Mouse (Mus musculus) hindbrain, embryonic 13.5 days (tissue): Measurements from ENCODE around the gene Ybx1. TPM values are rescaled to one million over a fixed set of nuclear protein-coding genes. Genes with fewer than 3 reads are reported as not detected.

Source experiments
- ATAC-seq: fragments of 200-750 bp; cut with Nextera tagmentation; 2 replicates; pipeline ENCODE4 v1.8.0; 2017; ENCODE audit warnings: moderate TSS enrichment; ENCODE audit not compliant: low FRiP score
- H3K27ac ChIP-seq: fragments of 300-500 bp; sonication (generic); 2 replicates; pipeline ENCODE4 v1.5.1; 2015; ENCODE audit warnings: inconsistent platforms, mild to moderate bottlenecking, moderate library complexity
- H3K27me3 ChIP-seq: fragments of 300-500 bp; sonication (generic); 2 replicates; pipeline ENCODE4 v1.6.1; 2015; ENCODE audit warnings: mild to moderate bottlenecking, inconsistent platforms
- H3K36me3 ChIP-seq: fragments of 300-500 bp; sonication (generic); 2 replicates; pipeline ENCODE4 v1.6.1; 2015; ENCODE audit warnings: mild to moderate bottlenecking, inconsistent platforms
- H3K4me1 ChIP-seq: fragments of 300-500 bp; sonication (generic); replicated peaks from 2 replicates; pipeline ENCODE4 v1.6.1; 2015; ENCODE audit warnings: inconsistent platforms
- H3K4me2 ChIP-seq: fragments of 300-500 bp; sonication (generic); 2 replicates; pipeline ENCODE4 v1.6.1; 2015; ENCODE audit warnings: inconsistent platforms, mild to moderate bottlenecking, moderate library complexity
- H3K4me3 ChIP-seq: fragments of 300-500 bp; sonication (generic); 2 replicates; pipeline ENCODE4 v1.5.1; 2015; ENCODE audit warnings: mild to moderate bottlenecking, inconsistent platforms
- H3K9ac ChIP-seq: fragments of 300-500 bp; sonication (generic); 2 replicates; pipeline ENCODE4 v1.6.1; 2015; ENCODE audit warnings: mild to moderate bottlenecking, inconsistent platforms
- H3K9me3 ChIP-seq: fragments of 300-500 bp; sonication (generic); 2 replicates; pipeline ENCODE4 v1.6.1; 2016; ENCODE audit warnings: inconsistent platforms
- WGBS: fragments of 180-500 bp; shearing (Covaris S2); methylation state at CpG from one replicate; pipeline ENCODE4 v1.1.7; 2015; 5-methylcytosine and 5-hydroxymethylcytosine counted together
- polyA plus RNA-seq: library from polyadenylated mRNA; unstranded; fragments of >200 nt; fragmentation: Nextera tagmentation; extraction: Ambion mirVana; gene quantifications from 2 replicates; pipeline ENCODE4 v1.2.1, GENCODE M21; 2015

Ybx1 gene
- polyA plus RNA-seq, result 817 and 857 TPM in 2 replicates

- no peaks in the 10 kb centered on the region; the same call in 1 of the 2 replicates for H3K36me3 ChIP-seq
- H3K4me3 ChIP-seq, result peak within 1 kb of the TSS; percentile 96
- H3K9me3 ChIP-seq, result no peaks in the 10 kb centered on the region
- peak within 1 kb of the TSS; percentile 96 for H3K27ac ChIP-seq
- H3K4me2 ChIP-seq, result peak within 1 kb of the TSS; percentile 83
- H3K9ac ChIP-seq, result peak within 1 kb of the TSS; percentile 92
- H3K4me1 ChIP-seq, result peaks cover 35% of the 10 kb centered on the region
- WGBS, result under 1% methylated on average over 61 of the region's 61 CpGs
- peak; percentile 99 for ATAC-seq
- no peaks in the 10 kb centered on the region for H3K27me3 ChIP-seq
Observed at GRCm38 (mm10) chr4:119294415-119295133, at the start of gene Ybx1. TSS of gene Ybx1 (minus strand) at chr4:119294604.

- peak overlapping the region; percentile 31 for H3K9ac ChIP-seq
- peak overlapping the region; percentile 80 for H3K27ac ChIP-seq
- H3K9me3 ChIP-seq, result no peaks in the 10 kb centered on the region
- no peaks in the 10 kb centered on the region for H3K27me3 ChIP-seq
- peak; percentile 95 for ATAC-seq
- H3K4me3 ChIP-seq, result peak overlapping the region; percentile 15; the same call in 1 of the 2 replicates
- H3K4me1 ChIP-seq, result peaks cover 18% of the 10 kb centered on the region
- H3K4me2 ChIP-seq, result peak overlapping the region; percentile 30
- WGBS, result 3% methylated on average over 10 of the region's 10 CpGs
- H3K36me3 ChIP-seq, result peaks cover 7% of the 10 kb centered on the region
Observed at GRCm38 (mm10) chr4:119338861-119339361, 44.5 kb upstream of the Ybx1 start.

GRCm38 (mm10) chr4:119338422-119338821 lies 44.0 kb upstream of the Ybx1 start:
- Histone ChIP-seq H3K27me3 (no peaks in the 10 kb centered on the region), H3K4me3 (peak overlapping the region; percentile 15), H3K4me2 (peak overlapping the region; percentile 30), H3K27ac (peak overlapping the region; percentile 80), H3K9me3 (no peaks in the 10 kb centered on the region), H3K4me1 (peaks cover 18% of the 10 kb centered on the region), H3K36me3 (peaks cover 5% of the 10 kb centered on the region; the same call in 1 of the 2 replicates), H3K9ac (peak overlapping the region; percentile 31)
- ATAC-seq, result peak; percentile 92
- WGBS, result 27% methylated on average over 4 of the region's 4 CpGs

GRCm38 (mm10) chr4:119333487-119333886 lies 39.1 kb upstream of the Ybx1 start:
- Histone ChIP-seq H3K27me3 (no peaks in the 10 kb centered on the region), H3K36me3 (peaks cover 5% of the 10 kb centered on the region), H3K4me2 (no peak overlapping the region), H3K9ac (no peak overlapping the region), H3K4me1 (peaks cover 11% of the 10 kb centered on the region), H3K4me3 (no peak overlapping the region), H3K27ac (no peak overlapping the region), H3K9me3 (no peaks in the 10 kb centered on the region)
- ATAC-seq, result no peak
- 91% methylated on average over 6 of the region's 6 CpGs for WGBS

- H3K4me3 ChIP-seq, result peak overlapping the region; percentile 78
- H3K27me3 ChIP-seq, result peaks cover 20% of the 10 kb centered on the region
- H3K4me2 ChIP-seq, result peak overlapping the region; percentile 89
- peaks cover 18% of the 10 kb centered on the region for H3K4me1 ChIP-seq
- ATAC-seq, result peak; percentile 78
- peak overlapping the region; percentile 89 for H3K27ac ChIP-seq
- 29% methylated on average over 10 of the region's 10 CpGs for WGBS
- H3K9ac ChIP-seq, result peak overlapping the region; percentile 76
- H3K36me3 ChIP-seq, result peaks cover 30% of the 10 kb centered on the region
- H3K9me3 ChIP-seq, result no peaks in the 10 kb centered on the region
Observed at GRCm38 (mm10) chr4:119320896-119321550, 26.6 kb upstream of the Ybx1 start.

GRCm38 (mm10) chr4:119320131-119320830 lies 25.9 kb upstream of the Ybx1 start, which contains the start of gene Ppih:
TSS of gene Ppih (minus strand) at chr4:119320546.
- WGBS, result under 1% methylated on average over 44 of the region's 44 CpGs
- Histone ChIP-seq H3K27ac (peak within 1 kb of the TSS; percentile 89), H3K27me3 (peaks cover 20% of the 10 kb centered on the region), H3K9me3 (no peaks in the 10 kb centered on the region), H3K4me1 (peaks cover 18% of the 10 kb centered on the region), H3K9ac (peak within 1 kb of the TSS; percentile 77), H3K4me3 (peak within 1 kb of the TSS; percentile 78), H3K4me2 (peak within 1 kb of the TSS; percentile 89), H3K36me3 (peaks cover 38% of the 10 kb centered on the region)
- peak; percentile 98 for ATAC-seq

- Histone ChIP-seq H3K4me1 (no peaks in the 10 kb centered on the region), H3K9me3 (no peaks in the 10 kb centered on the region), H3K27ac (no peak overlapping the region), H3K4me3 (no peak overlapping the region), H3K9ac (no peak overlapping the region), H3K36me3 (peaks cover 85% of the 10 kb centered on the region), H3K4me2 (no peak overlapping the region), H3K27me3 (no peaks in the 10 kb centered on the region)
- no peak for ATAC-seq
- WGBS, result 86% methylated on average over 1 of the region's 1 CpGs
Observed at GRCm38 (mm10) chr4:119313756-119314155, 19.4 kb upstream of the Ybx1 start.

- H3K27me3 ChIP-seq, result no peaks in the 10 kb centered on the region
- 73% methylated on average over 5 of the region's 5 CpGs for WGBS
Observed at GRCm38 (mm10) chr4:119305418-119305817, 11.0 kb upstream of the Ybx1 start.

GRCm38 (mm10) chr4:119303291-119303690 lies 8.9 kb upstream of the Ybx1 start:
- WGBS, result 95% methylated on average over 8 of the region's 8 CpGs
- no peak overlapping the region for H3K4me2 ChIP-seq
- no peaks in the 10 kb centered on the region for H3K9me3 ChIP-seq
- peaks cover 17% of the 10 kb centered on the region for H3K36me3 ChIP-seq
- H3K27ac ChIP-seq, result no peak overlapping the region
- no peak overlapping the region for H3K9ac ChIP-seq
- no peak for ATAC-seq
- no peak overlapping the region for H3K4me3 ChIP-seq
- no peaks in the 10 kb centered on the region for H3K27me3 ChIP-seq
- H3K4me1 ChIP-seq, result no peaks in the 10 kb centered on the region

More at GRCm38 (mm10) chr4:119305418-119305817, 11.0 kb upstream of the Ybx1 start:
- H3K4me1 ChIP-seq, result no peaks in the 10 kb centered on the region
- H3K9me3 ChIP-seq, result no peaks in the 10 kb centered on the region
- no peak overlapping the region for H3K27ac ChIP-seq
- no peak overlapping the region for H3K4me2 ChIP-seq
- no peak overlapping the region for H3K4me3 ChIP-seq
- H3K36me3 ChIP-seq, result peaks cover 31% of the 10 kb centered on the region
- H3K9ac ChIP-seq, result no peak overlapping the region
- no peak for ATAC-seq

- peaks cover 3% of the 10 kb centered on the region for H3K36me3 ChIP-seq
- no peak overlapping the region for H3K4me2 ChIP-seq
- H3K9ac ChIP-seq, result no peak overlapping the region
- ATAC-seq, result no peak
- H3K27ac ChIP-seq, result no peak overlapping the region
- 91% methylated on average over 3 of the region's 3 CpGs for WGBS
- H3K4me3 ChIP-seq, result no peak overlapping the region
- no peaks in the 10 kb centered on the region for H3K27me3 ChIP-seq
- no peaks in the 10 kb centered on the region for H3K4me1 ChIP-seq
- H3K9me3 ChIP-seq, result no peaks in the 10 kb centered on the region
Observed at GRCm38 (mm10) chr4:119301777-119302176, 7.4 kb upstream of the Ybx1 start.

GRCm38 (mm10) chr4:119300761-119301160 lies 6.4 kb upstream of the Ybx1 start:
- Histone ChIP-seq H3K9ac (no peak overlapping the region), H3K4me1 (peaks cover 2% of the 10 kb centered on the region), H3K27ac (no peak overlapping the region), H3K27me3 (no peaks in the 10 kb centered on the region), H3K36me3 (no peaks in the 10 kb centered on the region), H3K4me2 (no peak overlapping the region), H3K9me3 (no peaks in the 10 kb centered on the region), H3K4me3 (no peak overlapping the region)
- ATAC-seq, result no peak
- WGBS, result 94% methylated on average over 3 of the region's 3 CpGs

GRCm38 (mm10) chr4:119297361-119297760 lies 3.0 kb upstream of the Ybx1 start:
- Histone ChIP-seq H3K36me3 (no peaks in the 10 kb centered on the region), H3K4me1 (peaks cover 10% of the 10 kb centered on the region), H3K4me2 (no peak overlapping the region), H3K27ac (no peak overlapping the region), H3K4me3 (no peak overlapping the region), H3K9me3 (no peaks in the 10 kb centered on the region), H3K9ac (no peak overlapping the region), H3K27me3 (no peaks in the 10 kb centered on the region)
- no peak for ATAC-seq
- 68% methylated on average over 2 of the region's 2 CpGs for WGBS
